Mouse (Mus musculus) heart, embryonic 14.5 days (tissue): ENCODE results near the gene Cela3b. TPM values are rescaled to one million over a fixed set of nuclear protein-coding genes. Genes with fewer than 3 reads are reported as not detected.

Experiments
- ATAC-seq: fragments of 200-750 bp; cut with Nextera tagmentation; 2 replicates; pipeline ENCODE4 v1.8.0; 2017; ENCODE audit warnings: low read depth, moderate TSS enrichment; ENCODE audit not compliant: insufficient number of reproducible peaks, insufficient read depth, low FRiP score
- H3K27ac ChIP-seq, 2 experiments: fragments of 200-500 bp in 1 of 2; fragments of 300-500 bp in 1 of 2; sonication (generic) in 1 of 2; replicated peaks in 1 of 2; 2 replicates each; pipeline ENCODE4 v1.5.1; 2012 to 2014; ENCODE audit warnings: low read depth in 2 of 2, low read length in 2 of 2, control low read depth in 1 of 2, mild to moderate bottlenecking in 1 of 2, mixed read lengths in 1 of 2; ENCODE audit not compliant: control insufficient read depth in 1 of 2, insufficient read depth in 1 of 2
- H3K27me3 ChIP-seq: fragments of 300-500 bp; sonication (generic); 2 replicates; pipeline ENCODE4 v1.6.1; 2014; ENCODE audit warnings: mild to moderate bottlenecking, low read length, control low read depth; ENCODE audit not compliant: control insufficient read depth, insufficient read depth
- H3K36me3 ChIP-seq: fragments of 300-500 bp; sonication (generic); 2 replicates; pipeline ENCODE4 v1.6.1; 2014; ENCODE audit warnings: mild to moderate bottlenecking, control low read depth, low read length, mixed read lengths; ENCODE audit not compliant: control insufficient read depth, insufficient read depth
- H3K4me1 ChIP-seq, 2 experiments: fragments of 200-500 bp in 1 of 2; fragments of 300-500 bp in 1 of 2; sonication (generic) in 1 of 2; 2 replicates each; pipeline ENCODE4 v1.6.1; 2012 to 2014; ENCODE audit warnings: low read length in 2 of 2, control low read depth in 1 of 2, mixed read lengths in 1 of 2; ENCODE audit not compliant: control insufficient read depth in 2 of 2, insufficient read depth in 2 of 2
- H3K4me2 ChIP-seq: fragments of 300-500 bp; sonication (generic); 2 replicates; pipeline ENCODE4 v1.6.1; 2014; ENCODE audit warnings: mild to moderate bottlenecking, low read length
- H3K4me3 ChIP-seq, 2 experiments: fragments of 200-500 bp in 1 of 2; fragments of 300-500 bp in 1 of 2; sonication (generic) in 1 of 2; 2 replicates each; pipeline ENCODE4 v1.5.1; 2012 to 2014; ENCODE audit warnings: low read length in 2 of 2, mild to moderate bottlenecking in 2 of 2, control low read depth in 1 of 2, low read depth in 1 of 2, moderate library complexity in 1 of 2; ENCODE audit not compliant: control insufficient read depth in 1 of 2, insufficient read depth in 1 of 2
- H3K9ac ChIP-seq: fragments of 300-500 bp; sonication (generic); 2 replicates; pipeline ENCODE4 v1.6.1; 2014; ENCODE audit warnings: mild to moderate bottlenecking, low read length
- H3K9me3 ChIP-seq: fragments of 300-500 bp; sonication (generic); 2 replicates; pipeline ENCODE4 v1.6.1; 2016; ENCODE audit warnings: low read length, control low read depth; ENCODE audit not compliant: control insufficient read depth
- WGBS: fragments of 180-500 bp; shearing (Covaris S2); extraction: QIAGEN DNeasy Blood & Tissue Kit; methylation state at CpG from one replicate; pipeline ENCODE4 v1.1.7; 2014; 5-methylcytosine and 5-hydroxymethylcytosine counted together
- polyA plus RNA-seq: library from polyadenylated mRNA; unstranded; fragments of >200 nt; fragmentation: Nextera tagmentation; extraction: Ambion mirVana; gene quantifications from 2 replicates; pipeline ENCODE4 v1.2.1, GENCODE M21; 2014

Cela3b gene
- polyA plus RNA-seq, 1 experiment from 2014 or later, result not detected

- no peak for ATAC-seq
- Histone ChIP-seq H3K9ac (peak overlapping the region; percentile 96), H3K4me2 (peak overlapping the region; percentile 83), H3K4me3 (peak overlapping the region; percentile 87 to 88), H3K36me3 (peaks cover 8% of the 10 kb centered on the region; the same call in 1 of the 2 replicates), H3K4me1 (peaks cover 62 to 63% of the 10 kb centered on the region in 2 experiments), H3K27me3 (no peaks in the 10 kb centered on the region), H3K27ac (peak overlapping the region; percentile 85 to 90), H3K9me3 (no peaks in the 10 kb centered on the region)
- 0% methylated on average over 20 of the region's 20 CpGs for WGBS
These were observed 38.9 kb upstream of the Cela3b start for GRCm38 (mm10) chr4:137469081-137469844.

GRCm38 (mm10) chr4:137468260-137469080 lies 38.1 kb upstream of the Cela3b start, which contains the start of gene Hspg2:
Hspg2 (plus strand) TSS chr4:137468769.
- Histone ChIP-seq H3K36me3 (peaks cover 8% of the 10 kb centered on the region; the same call in 1 of the 2 replicates), H3K27me3 (no peaks in the 10 kb centered on the region), H3K27ac (peak within 1 kb of the TSS; percentile 90 to 93), H3K9me3 (no peaks in the 10 kb centered on the region), H3K4me3 (peak within 1 kb of the TSS; percentile 87 to 88), H3K9ac (peak within 1 kb of the TSS; percentile 96), H3K4me2 (peak within 1 kb of the TSS; percentile 83), H3K4me1 (peaks cover 55 to 57% of the 10 kb centered on the region in 2 experiments)
- under 1% methylated on average over 57 of the region's 72 CpGs for WGBS
- peak; percentile 83 for ATAC-seq

- H3K27ac ChIP-seq, result peak overlapping the region; percentile 82 to 93
- no peak for ATAC-seq
- no peaks in the 10 kb centered on the region for H3K9me3 ChIP-seq
- H3K4me2 ChIP-seq, result no peak overlapping the region
- no peak overlapping the region for H3K4me3 ChIP-seq
- H3K4me1 ChIP-seq, result peaks cover 46 to 48% of the 10 kb centered on the region in 2 experiments
- 76% methylated on average over 2 of the region's 2 CpGs for WGBS
- peaks cover under 1% of the 10 kb centered on the region; the same call in 1 of the 2 replicates for H3K36me3 ChIP-seq
- no peaks in the 10 kb centered on the region for H3K27me3 ChIP-seq
- H3K9ac ChIP-seq, result no peak overlapping the region
These were observed 37.2 kb upstream of the Cela3b start for GRCm38 (mm10) chr4:137467525-137467924.

- no peaks in the 10 kb centered on the region for H3K9me3 ChIP-seq
- peaks cover 45 to 48% of the 10 kb centered on the region in 2 experiments for H3K4me1 ChIP-seq
- WGBS, result 33% methylated on average over 4 of the region's 4 CpGs
These were observed 36.7 kb upstream of the Cela3b start for GRCm38 (mm10) chr4:137466991-137467390.

GRCm38 (mm10) chr4:137465125-137465787 lies 34.9 kb upstream of the Cela3b start:
- Histone ChIP-seq H3K4me3 (no peak overlapping the region), H3K27ac (peak overlapping the region; percentile 75 to 82), H3K36me3 (no peaks in the 10 kb centered on the region), H3K4me1 (peaks cover 30 to 38% of the 10 kb centered on the region in 2 experiments), H3K9ac (0 out of 2 replicates have a peak overlapping the region, but pooled peaks have one; percentile 3), H3K27me3 (no peaks in the 10 kb centered on the region), H3K4me2 (no peak overlapping the region), H3K9me3 (no peaks in the 10 kb centered on the region)
- ATAC-seq, result no peak
- 56% methylated on average over 13 of the region's 13 CpGs for WGBS

More at GRCm38 (mm10) chr4:137466991-137467390, 36.7 kb upstream of the Cela3b start:
- Histone ChIP-seq H3K9ac (no peak overlapping the region), H3K36me3 (no peaks in the 10 kb centered on the region), H3K27me3 (no peaks in the 10 kb centered on the region), H3K4me2 (no peak overlapping the region), H3K4me3 (no peak overlapping the region), H3K27ac (peak overlapping the region; percentile 82 to 93)
- ATAC-seq, result no peak

GRCm38 (mm10) chr4:137461981-137462690 lies 31.8 kb upstream of the Cela3b start:
- no peak overlapping the region for H3K4me3 ChIP-seq
- no peak for ATAC-seq
- peaks cover 24 to 25% of the 10 kb centered on the region in 2 experiments for H3K4me1 ChIP-seq
- no peak overlapping the region for H3K4me2 ChIP-seq
- WGBS, result 61% methylated on average over 16 of the region's 16 CpGs
- H3K27me3 ChIP-seq, result no peaks in the 10 kb centered on the region
- 0 out of 2 replicates have a peak, but pooled peaks cover 2% of the 10 kb centered on the region for H3K9me3 ChIP-seq
- H3K36me3 ChIP-seq, result no peaks in the 10 kb centered on the region
- H3K9ac ChIP-seq, result no peak overlapping the region
- H3K27ac ChIP-seq, result no peak overlapping the region; a peak in 1 of 4 replicates
